Mouse (Mus musculus): ENCODE results near the gene Nanog.
"Not testable (repeated sequence)": the region's sequence is repeated elsewhere in the genome, so short reads cannot be mapped to it uniquely, and the experiment has no call there.

The Nanog gene

DNA sequence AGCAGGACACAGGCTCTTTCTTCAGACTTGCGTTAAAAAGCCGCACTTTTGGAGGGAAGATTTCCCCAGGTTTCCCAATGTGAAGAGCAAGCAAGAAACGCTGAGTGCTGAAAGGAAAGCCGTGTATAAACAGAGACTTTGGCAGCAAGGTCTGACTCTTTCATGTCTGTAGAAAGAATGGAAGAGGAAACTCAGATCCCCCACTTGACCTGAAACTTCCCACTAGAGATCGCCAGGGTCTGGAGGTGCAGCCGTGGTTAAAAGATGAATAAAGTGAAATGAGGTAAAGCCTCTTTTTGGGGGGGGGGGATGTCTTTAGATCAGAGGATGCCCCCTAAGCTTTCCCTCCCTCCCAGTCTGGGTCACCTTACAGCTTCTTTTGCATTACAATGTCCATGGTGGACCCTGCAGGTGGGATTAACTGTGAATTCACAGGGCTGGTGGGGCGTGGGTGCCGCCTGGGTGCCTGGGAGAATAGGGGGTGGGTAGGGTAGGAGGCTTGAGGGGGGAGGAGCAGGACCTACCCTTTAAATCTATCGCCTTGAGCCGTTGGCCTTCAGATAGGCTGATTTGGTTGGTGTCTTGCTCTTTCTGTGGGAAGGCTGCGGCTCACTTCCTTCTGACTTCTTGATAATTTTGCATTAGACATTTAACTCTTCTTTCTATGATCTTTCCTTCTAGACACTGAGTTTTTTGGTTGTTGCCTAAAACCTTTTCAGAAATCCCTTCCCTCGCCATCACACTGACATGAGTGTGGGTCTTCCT is at the start of gene Nanog:
Nanog (plus strand) TSS at position 454 of the 765 bp plus-strand sequence.
- no peak for DNase-seq (ENCODE audit: low read depth)

DNA sequence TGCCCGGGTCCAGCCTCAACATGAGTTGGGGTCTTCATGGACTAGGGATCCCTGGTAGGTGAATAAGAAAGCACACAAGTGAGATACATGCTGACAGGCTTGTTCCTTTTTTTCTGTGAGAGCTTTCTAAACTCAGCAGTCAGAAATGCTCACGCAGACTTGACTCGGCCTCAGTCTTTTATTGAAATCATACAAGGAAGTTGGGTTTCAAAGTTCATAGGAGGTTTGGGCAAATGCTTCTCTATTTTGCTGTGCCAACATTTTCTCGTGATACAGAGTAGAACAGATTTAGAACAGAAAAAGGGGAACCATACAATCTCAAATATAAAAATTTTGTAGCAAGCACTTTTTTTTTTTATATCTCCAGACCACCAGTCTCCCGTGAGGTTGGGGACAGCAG is 49.7 kb upstream of the Nanog start:
- DNase-seq (ENCODE audit: low read depth) = no peak

- no peak for DNase-seq (ENCODE audit: low read depth)
Measured at GRCm38 (mm10) chr6:122659567-122659966, 47.7 kb upstream of the Nanog start.

DNA sequence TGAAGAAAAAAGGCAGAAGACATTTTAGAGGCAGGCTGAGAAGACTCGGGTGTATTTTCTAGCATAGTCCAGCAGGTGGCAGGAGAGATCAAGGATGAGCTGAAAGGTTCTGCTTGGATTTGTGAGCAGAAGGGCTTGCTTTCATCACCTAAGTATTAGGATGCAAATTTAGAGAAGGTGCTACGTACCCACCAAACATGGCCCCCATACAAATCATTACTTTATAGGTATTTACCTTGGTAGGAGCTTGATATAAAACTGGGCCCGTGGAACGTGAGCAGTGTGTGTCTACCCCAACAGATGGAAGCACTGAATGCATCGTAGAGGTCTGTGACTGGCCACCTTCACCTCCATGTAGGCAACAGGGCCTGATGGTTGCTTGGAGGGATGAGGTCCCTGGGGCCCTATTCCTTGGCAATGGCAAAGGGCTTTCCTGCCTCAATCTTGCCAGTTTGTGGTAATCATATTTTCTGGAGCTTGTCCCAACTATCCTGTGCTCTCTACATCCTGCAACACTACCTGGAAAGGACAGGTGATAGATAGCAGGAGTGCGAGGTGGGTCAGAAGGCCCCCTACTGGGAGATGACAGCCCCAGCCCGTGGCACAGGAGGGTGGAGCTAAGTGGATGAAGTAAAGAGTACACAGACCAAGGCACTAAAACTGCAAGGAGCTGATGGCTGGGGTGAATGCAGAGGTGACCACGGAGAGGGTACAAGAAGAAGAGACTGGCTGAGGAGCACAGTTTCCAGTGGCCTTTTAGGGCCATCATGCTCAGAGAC is 46.5 kb upstream of the Nanog start:
- no peak for DNase-seq (ENCODE audit: low read depth)

- no peak for DNase-seq (ENCODE audit: low read depth)
Measured at GRCm38 (mm10) chr6:122662551-122663264, 44.6 kb upstream of the Nanog start.

DNA sequence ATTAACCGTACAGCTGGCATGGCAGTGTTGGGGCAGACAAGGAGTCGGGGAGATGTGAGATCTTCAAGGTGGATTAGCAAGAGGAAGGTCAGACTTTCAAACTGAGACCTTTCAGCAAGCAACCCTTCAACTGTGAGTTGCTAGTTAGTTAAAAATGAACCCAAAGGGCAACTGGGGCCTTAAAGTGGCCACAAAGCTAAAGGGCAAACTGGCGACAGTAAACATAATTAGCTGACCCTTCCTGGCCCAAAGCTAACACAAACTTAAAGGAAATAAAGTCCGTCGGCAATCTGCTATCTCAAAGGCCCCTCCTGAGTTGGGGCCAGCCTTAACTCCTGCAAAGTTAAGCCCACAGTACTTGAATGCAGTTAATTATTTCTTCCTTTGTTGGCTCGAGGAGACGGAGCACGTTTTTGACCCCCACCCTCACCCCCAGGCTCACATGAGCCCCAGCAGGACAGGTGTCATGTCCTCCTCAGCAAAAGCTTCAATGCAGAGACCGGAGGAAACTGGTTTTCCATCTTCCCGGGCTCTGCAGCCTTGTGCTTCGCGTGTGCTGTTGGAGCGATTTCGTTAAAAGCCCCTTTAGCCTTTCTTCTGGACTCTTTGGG is 43.6 kb upstream of the Nanog start:
- no peak for DNase-seq (ENCODE audit: low read depth)

DNA sequence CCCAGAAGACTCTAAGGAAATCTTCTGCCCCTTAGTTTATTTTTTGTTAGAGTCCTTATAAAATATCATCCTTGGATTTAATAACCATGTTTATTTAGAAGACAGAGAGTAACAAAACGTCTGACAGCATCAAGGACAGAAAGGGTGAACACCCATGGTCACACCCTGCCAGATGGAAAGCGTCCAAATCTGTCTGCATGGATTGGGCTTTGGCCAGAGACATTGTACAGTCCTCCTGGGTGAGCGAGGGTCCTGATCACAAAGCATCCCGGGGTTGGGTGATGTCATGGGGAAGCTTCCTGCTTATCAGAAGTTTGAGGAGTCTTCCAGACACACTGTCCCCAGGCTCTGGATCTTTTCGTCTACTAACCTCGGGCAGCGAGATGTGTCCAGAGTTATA is 41.4 kb upstream of the Nanog start:
- no peak for DNase-seq (ENCODE audit: low read depth)

DNA sequence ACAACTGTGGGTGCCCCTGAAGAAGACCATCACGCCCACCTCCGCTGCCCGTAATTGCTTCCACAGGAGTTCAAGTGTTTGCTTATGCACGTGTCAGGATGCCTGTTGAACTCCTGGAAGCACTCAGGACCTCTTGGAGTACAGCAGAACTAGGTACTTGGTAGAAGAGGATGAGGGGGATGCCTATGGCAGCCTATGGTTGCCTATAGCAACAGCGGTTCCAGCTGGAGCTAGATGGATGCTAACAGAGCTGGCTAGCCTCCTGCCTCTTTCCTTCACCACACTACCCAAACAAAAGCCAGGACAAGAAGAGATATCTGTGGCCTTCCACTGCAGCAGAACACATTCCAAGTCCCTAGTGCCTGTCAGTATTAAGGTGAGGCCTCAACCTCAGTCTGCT is 39.6 kb upstream of the Nanog start:
- DNase-seq (ENCODE audit: low read depth) = no peak

DNA sequence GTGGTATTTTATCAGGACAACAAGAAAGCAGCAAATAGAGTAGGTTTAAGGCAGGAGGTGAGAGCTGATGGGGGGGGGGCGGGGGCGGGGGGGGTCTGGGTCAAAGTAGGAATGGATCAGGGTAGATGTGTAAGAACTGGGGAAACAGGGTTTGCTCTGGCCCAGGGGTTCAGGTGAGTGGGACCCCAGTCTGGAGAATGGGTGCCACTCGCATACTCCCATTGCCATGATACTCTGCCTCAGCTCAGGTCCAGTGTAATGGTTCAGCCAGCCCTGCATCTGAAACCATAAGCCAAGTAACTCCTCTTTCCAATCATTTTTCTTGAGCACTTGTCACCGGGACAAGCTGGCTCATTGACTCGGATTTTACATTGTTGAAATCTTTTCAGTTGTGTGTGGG is 38.5 kb upstream of the Nanog start:
- DNase-seq (ENCODE audit: low read depth) = no peak

- DNase-seq (ENCODE audit: low read depth) = peak; percentile 92
Measured at GRCm38 (mm10) chr6:122669406-122670200, 37.7 kb upstream of the Nanog start.

DNA sequence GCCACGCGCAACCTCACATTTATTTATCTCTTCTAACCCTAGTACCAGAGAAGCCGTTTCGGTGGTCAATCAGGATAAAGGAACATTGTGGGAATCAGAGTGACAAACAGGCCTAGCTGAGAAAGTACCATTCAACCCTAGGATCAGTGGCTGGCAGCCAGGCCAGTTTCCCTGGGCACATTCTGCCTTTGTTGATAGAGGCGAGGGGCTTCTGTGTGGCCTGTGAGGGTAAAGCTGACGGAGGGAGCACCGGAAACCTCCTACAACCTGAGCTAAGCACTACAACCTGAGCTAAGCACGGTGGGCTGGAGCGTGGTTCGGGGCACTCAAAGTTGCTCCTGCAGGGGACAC is 37.1 kb upstream of the Nanog start:
- no peak for DNase-seq (ENCODE audit: low read depth)

- no peak for DNase-seq (ENCODE audit: low read depth)
Measured at GRCm38 (mm10) chr6:122670841-122671240, 36.4 kb upstream of the Nanog start.

DNA sequence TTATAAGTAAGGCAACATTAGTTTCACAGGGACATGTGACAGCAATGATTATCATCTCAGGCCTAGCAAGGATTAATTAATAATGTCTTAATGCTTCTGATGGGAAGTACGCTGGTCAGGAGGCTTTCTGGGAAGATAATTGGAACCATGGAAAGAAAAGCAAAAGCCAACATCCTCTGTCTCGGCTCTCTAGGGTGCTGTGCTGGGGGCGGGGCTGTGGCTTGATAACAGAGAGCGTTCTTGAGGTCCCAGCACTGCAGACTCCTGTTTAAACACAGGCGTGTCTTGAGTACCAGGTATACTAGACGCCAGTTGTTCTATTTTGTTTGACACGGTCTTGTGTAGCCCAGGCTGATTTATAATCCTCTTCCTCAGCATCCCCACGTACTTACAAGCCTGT is 34.5 kb upstream of the Nanog start:
- DNase-seq (ENCODE audit: low read depth) = no peak

- no peak for DNase-seq (ENCODE audit: low read depth)
Measured at GRCm38 (mm10) chr6:122682646-122683045, 24.6 kb upstream of the Nanog start.

GRCm38 (mm10) chr6:122686709-122687108 is 20.6 kb upstream of the Nanog start:
- DNase-seq (ENCODE audit: low read depth) = no peak

GRCm38 (mm10) chr6:122689411-122690055 is 17.8 kb upstream of the Nanog start:
- no peak for DNase-seq (ENCODE audit: low read depth)

GRCm38 (mm10) chr6:122690082-122690481 is 17.2 kb upstream of the Nanog start:
- no peak for DNase-seq (ENCODE audit: low read depth)

- no peak for DNase-seq (ENCODE audit: low read depth)
Measured at GRCm38 (mm10) chr6:122695398-122695797, 11.9 kb upstream of the Nanog start.

GRCm38 (mm10) chr6:122699628-122700027 is 7.7 kb upstream of the Nanog start:
- not testable (repeated sequence) for DNase-seq (ENCODE audit: low read depth)

DNA sequence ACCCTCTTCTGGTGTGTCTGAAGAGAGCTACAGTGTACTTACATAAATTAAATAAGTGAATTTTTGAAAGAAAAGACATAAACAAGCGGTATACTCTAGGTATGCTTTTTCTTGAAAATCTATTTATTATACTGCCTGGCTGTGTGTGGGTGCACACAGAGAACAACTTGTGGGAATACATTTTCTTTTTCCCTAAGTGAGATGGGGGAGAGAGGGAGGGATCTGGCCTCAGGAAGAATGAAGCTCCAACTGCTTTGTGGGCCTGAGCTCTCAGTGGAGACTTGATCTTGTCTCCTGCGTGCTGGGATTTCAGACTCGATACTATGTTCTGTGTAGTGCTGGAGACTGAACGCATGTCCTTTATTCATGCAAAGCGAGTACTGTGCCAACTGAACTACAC is 5.5 kb upstream of the Nanog start:
- no peak for DNase-seq (ENCODE audit: low read depth)

DNA sequence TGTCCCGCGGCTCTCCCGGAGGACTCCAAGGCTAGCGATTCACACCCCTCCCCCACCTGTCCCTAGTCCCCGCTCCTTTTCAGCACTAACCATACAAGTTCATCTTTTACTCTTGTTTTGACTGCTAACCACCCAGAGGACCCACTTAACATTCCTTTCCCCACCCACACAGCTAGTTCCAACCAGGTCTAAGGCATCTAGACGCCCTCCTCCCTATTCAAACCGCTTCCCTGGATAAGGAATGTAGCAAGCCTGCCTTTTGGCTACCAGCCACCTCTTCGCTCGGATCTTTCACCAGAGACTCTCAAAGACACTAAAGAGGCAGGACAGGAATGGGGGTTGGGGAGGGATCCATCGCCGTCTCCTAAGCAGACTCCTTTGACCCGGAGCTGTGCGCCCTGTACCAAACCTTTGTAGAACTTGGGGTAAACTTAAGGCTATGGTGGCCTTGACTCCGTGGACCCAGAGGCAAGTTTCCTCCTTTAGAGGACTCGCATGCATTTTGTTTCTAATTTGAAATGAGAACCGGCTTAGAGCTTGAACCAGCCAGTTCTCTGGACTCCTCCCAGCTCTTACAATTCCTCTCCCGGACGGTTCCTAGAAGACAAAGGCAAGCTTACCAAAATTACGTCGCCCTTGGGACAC is 4.7 kb upstream of the Nanog start:
- DNase-seq (ENCODE audit: low read depth) = peak; percentile 63
